Mouse (Mus musculus) forebrain, embryonic 16.5 days (tissue): Measurements from ENCODE around the gene Stom. TPM values are rescaled to one million over a fixed set of nuclear protein-coding genes. Genes with fewer than 3 reads are reported as not detected.

Experiments used
- ATAC-seq: fragments of 200-750 bp; cut with Nextera tagmentation; 2 replicates; pipeline ENCODE4 v1.8.0; 2017; ENCODE audit warnings: mild to moderate bottlenecking, moderate library complexity
- H3K27ac ChIP-seq: fragments of 300-500 bp; sonication (generic); 2 replicates; pipeline ENCODE4 v1.5.1; 2014; ENCODE audit warnings: low read length, control low read depth
- H3K27me3 ChIP-seq: fragments of 300-500 bp; sonication (generic); replicated peaks from 2 replicates; pipeline ENCODE4 v1.6.1; 2014; ENCODE audit warnings: low read length; ENCODE audit not compliant: control insufficient read depth, insufficient read depth
- H3K36me3 ChIP-seq: fragments of 300-500 bp; sonication (generic); 2 replicates; pipeline ENCODE4 v1.6.1; 2014; ENCODE audit not compliant: control insufficient read depth, insufficient read depth
- H3K4me1 ChIP-seq: fragments of 300-500 bp; sonication (generic); replicated peaks from 2 replicates; pipeline ENCODE4 v1.6.1; 2014; ENCODE audit warnings: low read length; ENCODE audit not compliant: control insufficient read depth, insufficient read depth
- H3K4me2 ChIP-seq: fragments of 300-500 bp; sonication (generic); 2 replicates; pipeline ENCODE4 v1.6.1; 2014; ENCODE audit warnings: mild to moderate bottlenecking, low read length, control low read depth
- H3K4me3 ChIP-seq: fragments of 300-500 bp; sonication (generic); replicated peaks from 2 replicates; pipeline ENCODE4 v1.5.1; 2014; ENCODE audit warnings: mild to moderate bottlenecking, low read length, control low read depth
- H3K9ac ChIP-seq: fragments of 300-500 bp; sonication (generic); replicated peaks from 2 replicates; pipeline ENCODE4 v1.6.1; 2014; ENCODE audit warnings: low read depth, low read length, control low read depth
- H3K9me3 ChIP-seq: fragments of 300-500 bp; sonication (generic); 2 replicates; pipeline ENCODE4 v1.6.1; 2016; ENCODE audit warnings: low read length; ENCODE audit not compliant: control insufficient read depth
- WGBS: fragments of 180-500 bp; shearing (Covaris S2); extraction: QIAGEN DNeasy Blood & Tissue Kit; methylation state at CpG from one replicate; pipeline ENCODE4 v1.1.7; 2014; 5-methylcytosine and 5-hydroxymethylcytosine counted together
- polyA plus RNA-seq: library from polyadenylated mRNA; unstranded; fragments of >200 nt; fragmentation: Nextera tagmentation; extraction: Ambion mirVana; gene quantifications from 2 replicates; pipeline ENCODE4 v1.2.1, GENCODE M21; 2015

Gene Stom
- polyA plus RNA-seq, 1 experiment from 2014 or later, result 10.8 TPM

DNA sequence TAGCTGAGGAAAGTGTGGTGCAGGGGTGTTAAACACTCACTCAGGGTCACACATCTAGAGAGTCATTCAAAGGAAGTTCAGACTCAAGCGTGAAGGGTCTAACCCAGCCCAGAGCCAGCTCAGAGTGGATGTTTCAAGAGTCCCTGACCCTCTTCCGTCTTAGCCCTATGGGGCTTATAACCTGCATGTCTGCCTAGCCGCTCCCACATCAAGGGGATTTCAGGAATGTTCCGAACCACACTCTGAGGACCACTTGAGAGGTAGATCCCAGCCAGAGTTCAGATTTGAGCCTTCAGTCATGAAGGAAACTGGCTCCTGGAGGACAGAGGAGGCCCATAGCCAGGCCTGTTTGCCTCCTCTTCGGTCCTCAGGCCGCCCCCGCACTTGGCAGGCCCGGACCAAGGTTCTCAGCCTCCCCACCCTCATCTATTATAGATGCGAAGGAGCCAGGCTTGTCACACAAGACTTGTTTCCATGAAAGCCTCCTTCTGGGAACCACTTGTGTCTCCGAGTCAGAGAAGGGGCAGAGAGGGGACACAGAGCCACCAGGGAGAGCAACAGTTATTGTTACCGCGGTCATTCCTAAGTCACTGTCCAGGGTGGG, 49.7 kb downstream of the Stom start:
- peaks cover 8% of the 10 kb centered on the region for H3K27me3 ChIP-seq
- no peaks in the 10 kb centered on the region for H3K36me3 ChIP-seq
- no peak for ATAC-seq
- peaks cover 4% of the 10 kb centered on the region; the same call in 1 of the 2 replicates for H3K4me1 ChIP-seq
- no peak overlapping the region for H3K9ac ChIP-seq
- WGBS, result 80% methylated on average over 12 of the region's 12 CpGs
- no peak overlapping the region for H3K4me3 ChIP-seq
- H3K4me2 ChIP-seq, result no peak overlapping the region
- no peaks in the 10 kb centered on the region for H3K9me3 ChIP-seq
- H3K27ac ChIP-seq, result no peak overlapping the region

DNA sequence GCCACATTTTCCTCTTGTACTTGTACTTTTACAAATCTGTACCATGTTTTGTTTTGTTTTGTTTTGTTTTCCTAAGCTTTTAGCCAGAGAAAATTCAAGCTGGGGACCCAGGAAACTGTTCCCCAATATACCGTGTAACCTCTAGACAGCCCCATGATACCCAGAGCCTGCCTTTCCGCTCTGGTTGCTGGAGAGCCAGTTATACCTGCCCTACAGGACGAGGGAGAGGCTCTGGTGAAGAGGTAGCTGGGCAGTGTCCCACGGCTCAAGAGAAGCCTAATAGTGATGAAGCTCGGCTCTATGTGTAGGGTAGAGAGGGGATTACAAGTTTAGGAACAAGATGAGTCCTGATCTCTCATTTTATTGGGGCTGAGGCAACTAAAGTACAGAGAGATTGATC, 51.6 kb downstream of the Stom start:
- H3K4me3 ChIP-seq, result no peak overlapping the region
- no peaks in the 10 kb centered on the region for H3K36me3 ChIP-seq
- H3K4me2 ChIP-seq, result no peak overlapping the region
- peaks cover 4% of the 10 kb centered on the region; the same call in 1 of the 2 replicates for H3K4me1 ChIP-seq
- peaks cover 19% of the 10 kb centered on the region for H3K27me3 ChIP-seq
- no peaks in the 10 kb centered on the region for H3K9me3 ChIP-seq
- H3K9ac ChIP-seq, result no peak overlapping the region
- ATAC-seq, result no peak
- WGBS, result 79% methylated on average over 5 of the region's 5 CpGs
- no peak overlapping the region for H3K27ac ChIP-seq

DNA sequence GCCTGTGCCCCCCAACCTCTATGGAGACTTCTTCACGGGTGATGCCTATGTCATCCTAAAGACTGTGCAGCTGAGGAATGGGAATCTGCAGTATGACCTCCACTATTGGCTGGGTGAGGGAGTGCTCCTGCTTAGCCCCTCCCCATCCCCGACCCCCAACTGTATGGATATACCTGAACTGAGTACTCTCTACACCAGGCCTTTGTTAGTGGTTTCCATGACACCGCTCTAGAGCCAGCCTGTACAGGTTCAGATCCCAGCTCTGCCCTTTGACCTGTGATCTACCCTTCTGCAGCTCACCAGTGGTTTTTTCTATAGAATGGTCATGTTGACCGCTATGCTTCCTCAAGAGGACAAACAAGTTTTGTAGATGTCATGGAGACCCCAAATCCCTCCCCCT, 52.8 kb downstream of the Stom start:
- H3K4me1 ChIP-seq, result peaks cover 4% of the 10 kb centered on the region; the same call in 1 of the 2 replicates
- no peak overlapping the region for H3K27ac ChIP-seq
- no peak overlapping the region for H3K9ac ChIP-seq
- H3K27me3 ChIP-seq, result peaks cover 19% of the 10 kb centered on the region
- H3K9me3 ChIP-seq, result no peaks in the 10 kb centered on the region
- ATAC-seq, result no peak
- no peaks in the 10 kb centered on the region for H3K36me3 ChIP-seq
- no peak overlapping the region for H3K4me2 ChIP-seq
- H3K4me3 ChIP-seq, result no peak overlapping the region
- WGBS, result 93% methylated on average over 4 of the region's 4 CpGs

DNA sequence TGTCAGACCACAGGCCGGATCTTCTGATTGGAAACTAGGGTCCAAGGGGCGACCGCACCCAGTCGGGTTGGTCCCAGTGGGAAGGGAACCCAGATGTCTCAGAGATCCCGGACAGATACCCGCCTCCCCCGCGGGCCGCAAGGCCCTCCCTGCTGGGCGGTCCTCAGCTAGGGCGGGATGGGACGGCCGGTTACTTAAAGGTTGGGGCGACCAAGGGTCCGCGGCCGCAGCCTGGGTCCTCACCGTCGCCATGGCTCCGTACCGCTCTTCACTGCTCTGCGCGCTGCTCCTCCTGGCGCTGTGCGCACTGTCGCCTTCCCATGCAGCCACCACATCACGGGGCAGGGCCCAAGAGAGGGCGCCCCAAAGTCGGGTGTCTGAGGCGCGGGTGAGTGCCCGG, 54.6 kb downstream of the Stom start:
- Histone ChIP-seq H3K9me3 (no peaks in the 10 kb centered on the region), H3K27ac (no peak overlapping the region), H3K36me3 (no peaks in the 10 kb centered on the region), H3K4me2 (peak overlapping the region; percentile 41), H3K4me1 (peaks cover 4% of the 10 kb centered on the region; the same call in 1 of the 2 replicates), H3K4me3 (peak overlapping the region; percentile 19), H3K27me3 (peaks cover 19% of the 10 kb centered on the region), H3K9ac (no peak overlapping the region)
- ATAC-seq, result no peak
- WGBS, result 3% methylated on average over 32 of the region's 32 CpGs

DNA sequence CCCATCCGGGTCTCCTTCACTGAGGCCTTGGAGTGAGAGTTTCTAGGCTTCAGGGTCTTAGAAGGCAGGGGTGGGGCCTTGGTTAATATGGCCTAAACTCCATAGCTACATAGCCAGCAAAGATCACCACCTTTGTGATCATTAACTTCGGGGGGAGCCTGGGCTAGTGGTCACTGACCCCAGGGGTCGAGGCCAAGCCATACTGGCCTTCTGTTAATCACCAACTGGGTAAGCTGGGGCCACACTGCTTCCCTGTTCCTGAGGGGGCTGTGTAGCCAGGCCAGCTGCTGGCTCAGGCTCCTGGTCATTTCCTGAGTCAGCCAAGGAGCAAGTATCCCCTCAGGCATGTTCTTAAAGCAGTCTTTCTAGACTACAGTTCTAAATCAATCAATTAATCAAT, 56.8 kb downstream of the Stom start:
- Histone ChIP-seq H3K9ac (no peak overlapping the region), H3K36me3 (no peaks in the 10 kb centered on the region), H3K4me3 (no peak overlapping the region), H3K4me1 (peaks cover 4% of the 10 kb centered on the region; the same call in 1 of the 2 replicates), H3K27ac (no peak overlapping the region), H3K9me3 (no peaks in the 10 kb centered on the region), H3K27me3 (peaks cover 19% of the 10 kb centered on the region), H3K4me2 (no peak overlapping the region)
- no peak for ATAC-seq
- 77% methylated on average over 3 of the region's 3 CpGs for WGBS

DNA sequence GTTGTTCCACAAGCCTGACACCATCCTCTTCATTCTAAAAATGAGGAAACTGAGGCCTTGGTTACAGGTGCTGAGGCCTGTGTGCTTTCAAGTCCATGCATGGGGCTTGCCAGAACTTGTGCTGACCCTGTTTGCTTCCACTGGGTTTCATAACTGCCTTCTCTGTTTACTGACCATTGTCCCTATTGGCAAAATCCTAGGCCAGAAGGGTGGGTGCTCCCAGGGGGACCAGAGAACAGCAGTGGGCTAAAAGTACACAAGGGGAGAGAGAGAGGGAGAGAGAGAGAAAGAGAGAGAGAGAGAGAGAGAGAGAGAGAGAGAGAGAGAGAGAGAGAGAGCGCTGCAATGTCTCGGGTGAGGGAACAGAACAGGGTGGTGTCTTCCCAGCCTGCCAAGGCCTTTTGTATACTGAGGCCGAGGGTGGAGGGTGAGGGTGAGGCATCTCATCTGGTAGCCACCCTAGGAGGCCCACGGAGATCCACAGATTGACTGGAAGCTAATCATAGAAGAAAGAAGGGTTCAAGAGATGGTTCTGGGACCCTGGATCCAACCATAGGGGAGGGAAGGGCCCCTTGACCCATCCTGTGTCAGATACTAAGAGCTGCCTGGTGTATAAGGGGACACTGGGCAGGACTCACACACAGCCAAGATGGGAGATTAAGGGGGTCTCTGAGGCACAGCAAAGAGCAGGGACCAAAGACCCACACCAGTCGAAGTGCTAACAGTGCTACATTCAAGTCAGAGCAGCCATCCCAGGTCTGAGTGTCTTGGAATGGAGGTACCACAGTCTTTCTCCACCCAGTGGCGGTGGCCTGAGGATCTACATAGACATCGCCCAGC, 58.2 kb downstream of the Stom start:
- H3K27me3 ChIP-seq, result peaks cover 19% of the 10 kb centered on the region
- H3K36me3 ChIP-seq, result no peaks in the 10 kb centered on the region
- no peak overlapping the region for H3K4me2 ChIP-seq
- no peak overlapping the region for H3K9ac ChIP-seq
- H3K4me1 ChIP-seq, result peaks cover 4% of the 10 kb centered on the region; the same call in 1 of the 2 replicates
- 75% methylated on average over 7 of the region's 7 CpGs for WGBS
- no peaks in the 10 kb centered on the region for H3K9me3 ChIP-seq
- ATAC-seq, result no peak
- H3K4me3 ChIP-seq, result no peak overlapping the region
- no peak overlapping the region for H3K27ac ChIP-seq

DNA sequence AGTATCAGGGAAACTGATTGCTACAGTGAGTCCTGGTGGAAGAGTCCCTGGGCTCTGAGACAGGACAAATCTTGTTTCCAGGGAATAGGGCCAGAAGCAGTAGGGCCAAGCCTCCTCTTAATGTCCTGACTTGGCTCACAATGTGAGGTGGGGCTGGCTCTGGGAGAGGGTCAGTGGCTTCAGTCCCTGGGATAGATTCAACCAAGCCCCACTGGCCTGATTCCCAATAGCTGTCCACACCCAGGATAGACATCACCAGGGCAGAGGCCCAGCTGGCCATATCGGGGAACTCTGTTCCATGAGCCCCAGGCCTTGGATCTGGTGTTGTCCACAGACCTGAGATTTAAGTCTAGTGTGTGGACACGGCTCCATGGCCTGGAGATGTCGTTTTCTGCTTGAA, 59.1 kb downstream of the Stom start:
- Histone ChIP-seq H3K9me3 (no peaks in the 10 kb centered on the region), H3K27ac (no peak overlapping the region), H3K4me2 (no peak overlapping the region), H3K4me1 (peaks cover 6% of the 10 kb centered on the region; the same call in 1 of the 2 replicates), H3K4me3 (no peak overlapping the region), H3K36me3 (no peaks in the 10 kb centered on the region), H3K27me3 (peaks cover 13% of the 10 kb centered on the region), H3K9ac (no peak overlapping the region)
- ATAC-seq, result no peak
- 74% methylated on average over 3 of the region's 3 CpGs for WGBS

DNA sequence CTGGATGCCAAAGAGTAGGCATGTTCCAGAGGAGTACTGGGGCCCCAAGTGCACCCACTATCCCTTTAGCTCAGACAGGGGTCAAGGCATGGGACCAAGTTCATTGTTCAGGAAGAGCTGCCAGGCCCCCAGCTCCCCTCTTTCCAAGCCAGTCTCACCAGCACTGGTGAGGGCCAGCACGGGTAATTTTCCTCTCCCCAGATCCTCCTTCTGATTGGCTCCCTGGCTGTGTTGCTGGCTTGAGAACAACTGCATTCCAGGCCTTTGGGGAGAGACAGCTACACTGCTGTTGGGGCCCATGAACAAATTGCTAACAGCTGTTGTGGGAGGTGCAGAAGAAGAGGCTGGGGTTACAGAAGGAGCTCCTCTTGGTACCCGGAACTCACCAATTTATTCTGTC, 63.2 kb downstream of the Stom start:
- Histone ChIP-seq H3K4me3 (no peak overlapping the region), H3K9ac (no peak overlapping the region), H3K4me2 (no peak overlapping the region), H3K27me3 (no peaks in the 10 kb centered on the region), H3K27ac (no peak overlapping the region), H3K9me3 (no peaks in the 10 kb centered on the region), H3K36me3 (no peaks in the 10 kb centered on the region), H3K4me1 (peaks cover 2% of the 10 kb centered on the region; the same call in 1 of the 2 replicates)
- 35% methylated on average over 2 of the region's 2 CpGs for WGBS
- no peak for ATAC-seq

DNA sequence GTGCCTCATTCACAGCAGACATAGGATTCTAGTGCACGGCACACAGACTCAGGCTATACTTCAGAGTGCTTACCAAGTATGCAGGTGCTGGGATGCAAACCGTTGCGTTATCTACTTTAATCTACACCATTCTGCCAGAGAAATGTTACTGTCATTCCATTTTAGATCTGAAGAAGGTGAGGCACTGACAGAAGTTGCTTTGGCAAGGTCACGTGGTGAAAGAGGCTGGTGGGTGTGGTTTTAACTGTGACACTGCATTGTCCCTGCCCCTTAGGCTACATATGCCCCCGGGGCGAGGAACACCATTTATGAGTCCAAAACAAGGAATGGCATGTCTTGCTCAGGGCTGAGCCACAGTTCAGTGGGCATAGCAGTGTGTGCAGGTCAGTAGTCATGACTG, 63.9 kb downstream of the Stom start:
- no peaks in the 10 kb centered on the region for H3K36me3 ChIP-seq
- no peak for ATAC-seq
- H3K4me3 ChIP-seq, result no peak overlapping the region
- H3K9me3 ChIP-seq, result no peaks in the 10 kb centered on the region
- WGBS, result 90% methylated on average over 6 of the region's 6 CpGs
- H3K27ac ChIP-seq, result no peak overlapping the region
- no peaks in the 10 kb centered on the region for H3K27me3 ChIP-seq
- no peak overlapping the region for H3K4me2 ChIP-seq
- H3K4me1 ChIP-seq, result peaks cover 2% of the 10 kb centered on the region; the same call in 1 of the 2 replicates
- H3K9ac ChIP-seq, result no peak overlapping the region
